Mouse (Mus musculus) CH12.LX (cell line): ENCODE measurements at regions not wholly inside any gene's neighbourhood (a gene's known extent, or its start where the extent isn't known, plus 50 kb on each side); places are given as distances from the start of the nearest gene placed in this dataset.

Experiments
- DNase-seq: peaks from one replicate; pipeline ENCODE4 v3.0.0-alpha.2; 2013; ENCODE audit errors: extremely low read depth
- H3K27ac ChIP-seq: 2 replicates; pipeline ENCODE4 v1.5.1; 2012; ENCODE audit warnings: low read depth, mild to moderate bottlenecking, control low read depth, moderate library complexity; ENCODE audit not compliant: insufficient read depth
- H3K27me3 ChIP-seq: replicated peaks from 2 replicates; pipeline ENCODE3; 2012; ENCODE audit warnings: inconsistent platforms
- H3K36me3 ChIP-seq, 2 experiments: replicated peaks in 1 of 2; 2 replicates each; pipeline versions ENCODE3 to v1.6.1; 2012; ENCODE audit warnings: inconsistent platforms in 1 of 2, low read length in 1 of 2, mild to moderate bottlenecking in 1 of 2, mixed read lengths in 1 of 2, moderate library complexity in 1 of 2; ENCODE audit not compliant: control insufficient read depth in 1 of 2, insufficient read depth in 1 of 2
- H3K4me1 ChIP-seq, 2 experiments: 2 replicates each; pipeline ENCODE4 v1.6.1; 2012; ENCODE audit warnings: inconsistent platforms in 1 of 2, moderate library complexity in 1 of 2; ENCODE audit not compliant: insufficient read depth in 2 of 2, control insufficient read depth in 1 of 2
- H3K4me2 ChIP-seq: 2 replicates; pipeline ENCODE4 v1.6.1; 2012; ENCODE audit warnings: low read depth, mild to moderate bottlenecking, control low read depth; ENCODE audit not compliant: poor library complexity, insufficient read depth, severe bottlenecking
- H3K4me3 ChIP-seq, 3 experiments: fragments of 150-350 bp in 1 of 3; sonication (generic) in 1 of 3; replicated peaks in 1 of 3; 2 replicates each; pipeline versions ENCODE3 to v1.5.1; 2011 to 2012; ENCODE audit warnings: low read depth in 2 of 3, low read length in 2 of 3, mild to moderate bottlenecking in 2 of 3, moderate library complexity in 2 of 3, control low read depth in 1 of 3, improper control_type of control experiment in 1 of 3, inconsistent platforms in 1 of 3, mixed read lengths in 1 of 3; ENCODE audit not compliant: poor library complexity in 1 of 3
- H3K79me2 ChIP-seq: replicated peaks from 2 replicates; pipeline ENCODE4 v1.6.1; 2012; ENCODE audit warnings: mild to moderate bottlenecking, moderate library complexity; ENCODE audit not compliant: control insufficient read depth, poor library complexity, insufficient read depth, severe bottlenecking; ENCODE audit errors: extremely low read depth
- H3K9ac ChIP-seq: 2 replicates; pipeline ENCODE4 v1.6.1; 2012; ENCODE audit warnings: low read depth, mild to moderate bottlenecking, control low read depth, moderate library complexity; ENCODE audit not compliant: insufficient read depth
- H3K9me3 ChIP-seq: replicated peaks from 2 replicates; pipeline ENCODE3; 2012; ENCODE audit warnings: low read length, inconsistent platforms, mixed read lengths
- BHLHE40 ChIP-seq: IDR thresholded peaks from 2 replicates; pipeline ENCODE4 v1.6.1; 2011; ENCODE audit warnings: mild to moderate bottlenecking, low read depth, low read length, improper control_type of control experiment
- CHD1 ChIP-seq: IDR thresholded peaks from 2 replicates; pipeline ENCODE4 v1.6.1; 2012; ENCODE audit warnings: low read depth, low read length, improper control_type of control experiment, inconsistent platforms
- CHD2 ChIP-seq: IDR thresholded peaks from 2 replicates; pipeline ENCODE4 v1.6.1; 2011; ENCODE audit warnings: low read length, improper control_type of control experiment
- CTCF ChIP-seq, 2 experiments: IDR thresholded peaks in 1 of 2; conservative IDR thresholded peaks in 1 of 2; 2 replicates each; pipeline ENCODE4 v1.5.1; 2011 to 2012; ENCODE audit warnings: low read depth in 2 of 2, low read length in 2 of 2, improper control_type of control experiment in 1 of 2, inconsistent platforms in 1 of 2, mild to moderate bottlenecking in 1 of 2, moderate library complexity in 1 of 2
- E2F4 ChIP-seq: IDR thresholded peaks from 2 replicates; pipeline ENCODE4 v1.6.1; 2011; ENCODE audit warnings: low read depth, low read length, improper control_type of control experiment; ENCODE audit not compliant: insufficient replicate concordance
- ELF1 ChIP-seq: IDR thresholded peaks from 2 replicates; pipeline ENCODE4 v1.6.1; 2014; ENCODE audit warnings: low read depth, mild to moderate bottlenecking, inconsistent platforms, low read length, improper control_type of control experiment
- EP300 ChIP-seq: IDR thresholded peaks from 2 replicates; pipeline ENCODE4 v1.6.1; 2011; ENCODE audit warnings: low read length, improper control_type of control experiment
- GABPA ChIP-seq: IDR thresholded peaks from 2 replicates; pipeline ENCODE4 v1.6.1; 2012; ENCODE audit warnings: low read depth, low read length, improper control_type of control experiment, inconsistent platforms; ENCODE audit not compliant: insufficient replicate concordance
- HCFC1 ChIP-seq: IDR thresholded peaks from 2 replicates; pipeline ENCODE4 v1.6.1; 2012; ENCODE audit warnings: low read depth, mild to moderate bottlenecking, inconsistent platforms, low read length, improper control_type of control experiment
- IRF4 ChIP-seq: IDR thresholded peaks from 2 replicates; pipeline ENCODE4 v1.6.1; 2014; ENCODE audit warnings: low read depth, mild to moderate bottlenecking, inconsistent platforms, low read length, improper control_type of control experiment
- JUND ChIP-seq: conservative IDR thresholded peaks from 2 replicates; pipeline ENCODE4 v1.6.1; 2011; ENCODE audit warnings: low read depth, low read length, improper control_type of control experiment
- KAT2A ChIP-seq: IDR thresholded peaks from 2 replicates; pipeline ENCODE4 v1.6.1; 2012; ENCODE audit warnings: low read length, improper control_type of control experiment, inconsistent platforms; ENCODE audit not compliant: insufficient replicate concordance
- MAX ChIP-seq: IDR thresholded peaks from 2 replicates; pipeline ENCODE4 v1.6.1; 2011; ENCODE audit warnings: low read length, improper control_type of control experiment
- MAZ ChIP-seq: IDR thresholded peaks from 2 replicates; pipeline ENCODE4 v1.6.1; 2012; ENCODE audit warnings: low read depth, mild to moderate bottlenecking, inconsistent platforms, low read length, improper control_type of control experiment, moderate library complexity
- NRF1 ChIP-seq: IDR thresholded peaks from 2 replicates; pipeline ENCODE4 v1.6.1; 2014; ENCODE audit warnings: low read depth, mild to moderate bottlenecking, inconsistent platforms, low read length, improper control_type of control experiment, moderate library complexity
- POLR2A ChIP-seq: IDR thresholded peaks from 2 replicates; pipeline ENCODE4 v1.6.1; 2011; ENCODE audit warnings: low read depth, mild to moderate bottlenecking, improper control_type of control experiment, low read length
- POLR2AphosphoS2 ChIP-seq: IDR thresholded peaks from 2 replicates; pipeline ENCODE4 v1.6.1; 2011; ENCODE audit warnings: low read depth, low read length, improper control_type of control experiment
- SIN3A ChIP-seq: IDR thresholded peaks from 2 replicates; pipeline ENCODE4 v1.6.1; 2012; ENCODE audit warnings: low read length, improper control_type of control experiment, inconsistent platforms
- USF1 ChIP-seq: IDR thresholded peaks from 2 replicates; pipeline ENCODE4 v1.6.1; 2014; ENCODE audit warnings: low read depth, mild to moderate bottlenecking, inconsistent platforms, low read length, improper control_type of control experiment
- USF2 ChIP-seq: conservative IDR thresholded peaks from 2 replicates; pipeline ENCODE4 v1.6.1; 2011; ENCODE audit warnings: low read depth, low read length, improper control_type of control experiment
- ZC3H11A ChIP-seq: IDR thresholded peaks from 2 replicates; pipeline ENCODE4 v1.6.1; 2012; ENCODE audit warnings: low read depth, mild to moderate bottlenecking, inconsistent platforms, low read length, improper control_type of control experiment
- dilution Hi-C: fragments of 300-500 bp; cut with MboI; formaldehyde crosslinking; loops from 2 replicates; pipeline ENCODE4 v1.14.3; 2020; ENCODE audit warnings: low sequenced_read_pairs; ENCODE audit not compliant: extremely low pct_unique_long_range_greater_than_20kb, extremely low pct_ligation_motif_present
- in situ Hi-C: fragments of 300-500 bp; cut with MboI; formaldehyde crosslinking; loops from 3 replicates; pipeline ENCODE4 v1.14.3; 2019; ENCODE audit warnings: low sequenced_read_pairs, low pct_ligation_motif_present, low pct_unique_long_range_greater_than_20kb, mixed read lengths

DNA sequence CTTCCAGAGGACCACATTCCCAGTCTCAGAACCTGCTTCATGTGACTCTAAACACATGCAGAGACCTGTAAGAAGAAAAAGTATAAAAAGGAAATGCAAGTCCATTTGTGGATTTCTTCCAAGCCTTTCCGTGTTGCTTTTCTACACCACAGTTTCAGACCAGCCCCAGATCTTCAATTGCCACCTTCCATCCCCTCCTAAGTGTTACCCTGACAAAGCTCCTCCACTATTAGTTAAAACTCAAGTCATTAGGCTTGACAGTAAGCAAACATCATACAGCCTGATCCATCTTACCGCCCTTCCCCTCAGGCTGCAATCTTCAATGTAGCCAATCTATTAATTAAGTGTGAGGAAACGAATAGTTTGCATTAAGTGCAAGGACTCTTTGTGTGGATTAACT is 1016.1 kb downstream of the Ttll7 start:
- H3K27me3 ChIP-seq = no peaks in the 10 kb centered on the region
- H3K4me3 ChIP-seq = no peak overlapping the region
- TF ChIP-seq NRF1 (no peak), MAZ (no peak), MAX (no peak), E2F4 (no peak), JUND (no peak), CHD2 (no peak), EP300 (no peak), ELF1 (no peak), HCFC1 (no peak), IRF4 (no peak), GABPA (no peak), SIN3A (no peak), ZC3H11A (no peak), CTCF (conservative IDR thresholded peaks at IDR 0.05 in 1 of 2, IDR thresholded peaks at IDR 0.05 in 1 of 2; ENCODE audit: low read depth in 2 of 2, low read length in 2 of 2) (no peak), CHD1 (no peak), USF1 (no peak), USF2 (no peak), POLR2AphosphoS2 (no peak), KAT2A (no peak), BHLHE40 (no peak)
- no peak for DNase-seq
- dilution Hi-C loops (no loop called here), in situ Hi-C loops (no loop called here)
- no peak overlapping the region for H3K27ac ChIP-seq
- H3K9ac ChIP-seq = no peak overlapping the region
- no peaks in the 10 kb centered on the region; the same call in 1 of the 2 replicates for H3K79me2 ChIP-seq
- no peaks in the 10 kb centered on the region for H3K9me3 ChIP-seq
- no peaks in the 10 kb centered on the region for H3K4me1 ChIP-seq
- no peak overlapping the region for H3K4me2 ChIP-seq
- H3K36me3 ChIP-seq = no peaks in the 10 kb centered on the region

DNA sequence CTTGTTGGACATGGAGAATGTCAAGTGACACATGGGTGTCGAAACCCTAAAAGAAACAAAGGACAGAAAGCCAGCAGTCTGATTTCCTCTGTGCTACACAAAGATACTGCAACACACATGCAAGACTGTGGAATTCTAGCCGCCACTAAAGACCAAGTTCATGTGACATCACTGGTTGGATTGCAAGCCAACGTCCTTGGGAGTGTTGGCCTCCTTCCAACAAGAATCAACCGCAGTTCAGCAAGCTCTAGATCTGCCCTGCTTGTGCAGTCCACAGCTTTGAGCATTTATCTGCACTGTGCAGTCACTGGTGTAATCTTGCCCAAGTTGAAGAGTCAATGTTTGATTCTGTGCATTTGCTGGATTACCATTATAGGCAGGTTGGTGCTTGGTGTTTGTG is 1001.2 kb downstream of the Ttll7 start:
- in situ Hi-C loops (no loop called here), dilution Hi-C loops (no loop called here)
- no peaks in the 10 kb centered on the region for H3K36me3 ChIP-seq
- H3K27me3 ChIP-seq = no peaks in the 10 kb centered on the region
- no peak for TF ChIP-seq POLR2A
- no peak for DNase-seq
- H3K4me3 ChIP-seq = no peak overlapping the region
- H3K4me1 ChIP-seq = no peaks in the 10 kb centered on the region
- H3K27ac ChIP-seq = no peak overlapping the region
- H3K9me3 ChIP-seq = no peaks in the 10 kb centered on the region
- no peak overlapping the region for H3K4me2 ChIP-seq
- no peaks in the 10 kb centered on the region for H3K79me2 ChIP-seq
- no peak overlapping the region for H3K9ac ChIP-seq
